Mouse (Mus musculus) limb, embryonic 11.5 days (tissue): ENCODE measurements around the gene Gsk3a. TPM values are rescaled to one million over a fixed set of nuclear protein-coding genes. Genes with fewer than 3 reads are reported as not detected.
A peak's percentile ranks its signal among the peaks of the same experiment; 100 is the strongest.

Experiments used
- ATAC-seq: fragments of 200-750 bp; cut with Nextera tagmentation; 2 replicates; pipeline ENCODE4 v1.8.0; 2017; ENCODE audit warnings: low read depth; ENCODE audit not compliant: insufficient number of reproducible peaks, low FRiP score, low TSS enrichment
- DNase-seq: peaks from one replicate; pipeline ENCODE4 v3.0.0-alpha.2; 2015; ENCODE audit warnings: low spot score
- H3K27ac ChIP-seq: fragments of 300-500 bp; sonication (generic); replicated peaks from 2 replicates; pipeline ENCODE4 v1.5.1; 2014; ENCODE audit warnings: low read depth, mild to moderate bottlenecking, low read length
- H3K27me3 ChIP-seq: fragments of 300-500 bp; sonication (generic); 2 replicates; pipeline ENCODE4 v1.6.1; 2014; ENCODE audit warnings: mild to moderate bottlenecking, low read length, mixed read lengths; ENCODE audit not compliant: control insufficient read depth, insufficient read depth
- H3K36me3 ChIP-seq: fragments of 300-500 bp; sonication (generic); 2 replicates; pipeline ENCODE4 v1.6.1; 2014; ENCODE audit warnings: mild to moderate bottlenecking, low read length, moderate library complexity, mixed read lengths; ENCODE audit not compliant: control insufficient read depth, insufficient read depth
- H3K4me1 ChIP-seq: fragments of 300-500 bp; sonication (generic); 2 replicates; pipeline ENCODE4 v1.6.1; 2014; ENCODE audit warnings: low read length, mixed read lengths; ENCODE audit not compliant: control insufficient read depth, insufficient read depth
- H3K4me2 ChIP-seq: fragments of 300-500 bp; sonication (generic); 2 replicates; pipeline ENCODE4 v1.6.1; 2014; ENCODE audit warnings: low read depth, mild to moderate bottlenecking, moderate library complexity; ENCODE audit not compliant: severe bottlenecking
- H3K4me3 ChIP-seq: fragments of 300-500 bp; sonication (generic); 2 replicates; pipeline ENCODE4 v1.5.1; 2014; ENCODE audit warnings: low read depth, low read length
- H3K9ac ChIP-seq: fragments of 300-500 bp; sonication (generic); 2 replicates; pipeline ENCODE4 v1.6.1; 2014; ENCODE audit warnings: mild to moderate bottlenecking, low read length
- H3K9me3 ChIP-seq: fragments of 300-500 bp; sonication (generic); 2 replicates; pipeline ENCODE4 v1.6.1; 2016; ENCODE audit warnings: low read length; ENCODE audit not compliant: control insufficient read depth
- WGBS: fragments of 180-500 bp; shearing (Covaris S2); extraction: QIAGEN DNeasy Blood & Tissue Kit; methylation state at CpG from one replicate; pipeline ENCODE4 v1.1.7; 2014; 5-methylcytosine and 5-hydroxymethylcytosine counted together
- polyA plus RNA-seq: library from polyadenylated mRNA; unstranded; fragments of >200 nt; fragmentation: Nextera tagmentation; extraction: Ambion mirVana; gene quantifications from 2 replicates; pipeline ENCODE4 v1.2.1, GENCODE M21; 2014

Gene Gsk3a
- polyA plus RNA-seq, 1 experiment from 2014 or later = 17.3 TPM

- H3K9ac ChIP-seq = peak overlapping the region; percentile 88
- H3K4me1 ChIP-seq = peaks cover 33% of the 10 kb centered on the region
- no peaks in the 10 kb centered on the region for H3K27me3 ChIP-seq
- 1% methylated on average over 18 of the region's 18 CpGs for WGBS
- ATAC-seq = peak; percentile 20
- H3K36me3 ChIP-seq = peaks cover 11% of the 10 kb centered on the region
- peak overlapping the region; percentile 83 for H3K4me2 ChIP-seq
- H3K9me3 ChIP-seq = no peaks in the 10 kb centered on the region
- H3K27ac ChIP-seq = peak overlapping the region; percentile 99
- peak overlapping the region; percentile 99 for H3K4me3 ChIP-seq
- DNase-seq = peak; percentile 69
Observed at GRCm38 (mm10) chr7:25248018-25248647, 10.5 kb upstream of the Gsk3a start.

- H3K9ac ChIP-seq = peak overlapping the region; percentile 88; the same call in 1 of the 2 replicates
- peak overlapping the region; percentile 83 for H3K4me2 ChIP-seq
- H3K9me3 ChIP-seq = no peaks in the 10 kb centered on the region
- no peaks in the 10 kb centered on the region for H3K27me3 ChIP-seq
- H3K27ac ChIP-seq = peak overlapping the region; percentile 99
- H3K4me3 ChIP-seq = peak overlapping the region; percentile 99
- ATAC-seq (no peak), DNase-seq (no peak)
- peaks cover 33% of the 10 kb centered on the region for H3K4me1 ChIP-seq
- 33% methylated on average over 3 of the region's 3 CpGs for WGBS
- H3K36me3 ChIP-seq = peaks cover 11% of the 10 kb centered on the region
Observed at GRCm38 (mm10) chr7:25247498-25247897, 9.8 kb upstream of the Gsk3a start.

- Histone ChIP-seq H3K36me3 (peaks cover 11% of the 10 kb centered on the region), H3K4me2 (peak overlapping the region; percentile 83), H3K27me3 (no peaks in the 10 kb centered on the region), H3K4me3 (peak overlapping the region; percentile 99; the same call in 1 of the 2 replicates), H3K27ac (peak overlapping the region; percentile 42; the same call in 1 of the 2 replicates), H3K9me3 (no peaks in the 10 kb centered on the region), H3K4me1 (peaks cover 26% of the 10 kb centered on the region), H3K9ac (peak overlapping the region; percentile 45)
- ATAC-seq (no peak), DNase-seq (no peak)
- 77% methylated on average over 4 of the region's 4 CpGs for WGBS
Observed at GRCm38 (mm10) chr7:25246759-25247137, 9.1 kb upstream of the Gsk3a start.

- WGBS = 74% methylated on average over 20 of the region's 20 CpGs
- Histone ChIP-seq H3K27me3 (no peaks in the 10 kb centered on the region), H3K9ac (peak overlapping the region; percentile 45), H3K27ac (peak overlapping the region; percentile 42; the same call in 1 of the 2 replicates), H3K36me3 (peaks cover 11% of the 10 kb centered on the region), H3K9me3 (no peaks in the 10 kb centered on the region), H3K4me2 (peak overlapping the region; percentile 83; the same call in 1 of the 2 replicates), H3K4me3 (no peak overlapping the region), H3K4me1 (peaks cover 23% of the 10 kb centered on the region)
- DNase-seq (no peak), ATAC-seq (no peak)
Observed at GRCm38 (mm10) chr7:25246079-25246758, 8.6 kb upstream of the Gsk3a start.

- H3K4me1 ChIP-seq = peaks cover 23% of the 10 kb centered on the region
- WGBS = 90% methylated on average over 30 of the region's 30 CpGs
- H3K9me3 ChIP-seq = no peaks in the 10 kb centered on the region
- DNase-seq (no peak), ATAC-seq (no peak)
- no peak overlapping the region for H3K27ac ChIP-seq
- no peak overlapping the region for H3K4me3 ChIP-seq
- no peaks in the 10 kb centered on the region for H3K27me3 ChIP-seq
- H3K9ac ChIP-seq = no peak overlapping the region
- H3K36me3 ChIP-seq = peaks cover 11% of the 10 kb centered on the region
- H3K4me2 ChIP-seq = no peak overlapping the region
Observed at GRCm38 (mm10) chr7:25244562-25245369, 7.1 kb upstream of the Gsk3a start.

- Histone ChIP-seq H3K9me3 (no peaks in the 10 kb centered on the region), H3K27ac (no peak overlapping the region), H3K4me2 (no peak overlapping the region), H3K27me3 (no peaks in the 10 kb centered on the region), H3K4me3 (no peak overlapping the region), H3K9ac (no peak overlapping the region), H3K4me1 (peaks cover 21% of the 10 kb centered on the region), H3K36me3 (peaks cover 11% of the 10 kb centered on the region)
- WGBS = 94% methylated on average over 4 of the region's 4 CpGs
- ATAC-seq (no peak), DNase-seq (no peak)
Observed at GRCm38 (mm10) chr7:25243361-25243760, 5.7 kb upstream of the Gsk3a start.

- ATAC-seq (no peak), DNase-seq (peak; percentile 57)
- 21% methylated on average over 2 of the region's 2 CpGs for WGBS
- Histone ChIP-seq H3K27ac (no peak overlapping the region), H3K9ac (no peak overlapping the region), H3K4me2 (no peak overlapping the region), H3K36me3 (peaks cover 8% of the 10 kb centered on the region), H3K27me3 (no peaks in the 10 kb centered on the region), H3K9me3 (no peaks in the 10 kb centered on the region), H3K4me3 (no peak overlapping the region), H3K4me1 (peaks cover 3% of the 10 kb centered on the region; the same call in 1 of the 2 replicates)
Observed at GRCm38 (mm10) chr7:25241062-25241461, 3.4 kb upstream of the Gsk3a start.

- 55% methylated on average over 7 of the region's 7 CpGs for WGBS
- Histone ChIP-seq H3K4me2 (no peak overlapping the region), H3K27ac (no peak overlapping the region), H3K4me1 (peaks cover 7% of the 10 kb centered on the region; the same call in 1 of the 2 replicates), H3K36me3 (peaks cover 8% of the 10 kb centered on the region), H3K9me3 (no peaks in the 10 kb centered on the region), H3K27me3 (no peaks in the 10 kb centered on the region), H3K9ac (no peak overlapping the region), H3K4me3 (no peak overlapping the region)
- no peak for ATAC-seq
- DNase-seq = no peak
Observed at GRCm38 (mm10) chr7:25240631-25241030, 3.0 kb upstream of the Gsk3a start.
